Mouse (Mus musculus) spleen, adult 2 months (tissue): Measurements from ENCODE around the gene Supt3.

Experiments used
- CTCF ChIP-seq: fragments of 200-500 bp; IDR thresholded peaks from 2 replicates; pipeline ENCODE4 v1.5.1; 2011; ENCODE audit warnings: mild to moderate bottlenecking, inconsistent platforms; ENCODE audit not compliant: insufficient read depth, insufficient read length, insufficient replicate concordance; ENCODE audit errors: extremely low read depth
- POLR2A ChIP-seq: fragments of 200-500 bp; IDR thresholded peaks from 2 replicates; pipeline ENCODE4 v1.6.1; 2011; ENCODE audit warnings: low read depth, low read length, inconsistent platforms

- TF ChIP-seq CTCF = no peak
- TF ChIP-seq POLR2A = no peak
These were observed 288.5 kb downstream of the Supt3 start for GRCm38 (mm10) chr17:45065465-45065864.
